Comparison of ENCODE assay signal across 11 mouse cellular contexts in genomic region chr9:18002557-18002956, GRCm38 (mm10).
DNase-seq lines count a peak whose midpoint lies in the region; ATAC-seq and TF ChIP-seq lines count a peak whose summit lies in the region.
"Had no signal": no experiment of that assay in that cellular context is flagged by ENCODE, and none has a peak within 500 bp of the region (broad histone marks: within the 10 kb centered on the region; RNA-seq: fewer than 3 reads in every experiment).

No protein-coding gene starts in this region.

- no peak overlapping the region for H3K4me2 ChIP-seq in hindbrain, embryonic 13.5 days
- no peak overlapping the region for H3K4me2 ChIP-seq in forebrain, embryonic 12.5 days
- no peak overlapping the region for H3K4me2 ChIP-seq in midbrain, embryonic 12.5 days (replicated peaks)
- H3K4me2 ChIP-seq: heart, embryonic 15.5 days; neural tube, embryonic 12.5 days had no signal

- H3K27me3 ChIP-seq in hindbrain, embryonic 13.5 days, result no peaks in the 10 kb centered on the region
- H3K27me3 ChIP-seq in hindbrain, embryonic 10.5 days (ENCODE audit: insufficient read depth, poor library complexity, severe bottlenecking), result no peaks in the 10 kb centered on the region
- H3K27me3 ChIP-seq in forebrain, embryonic 12.5 days, result no peaks in the 10 kb centered on the region
- H3K27me3 ChIP-seq in midbrain, embryonic 12.5 days, result no peaks in the 10 kb centered on the region
- H3K27me3 ChIP-seq: heart, embryonic 15.5 days; neural tube, embryonic 12.5 days had no signal

- no peaks in the 10 kb centered on the region for H3K4me1 ChIP-seq in hindbrain, embryonic 13.5 days (replicated peaks)
- H3K4me1 ChIP-seq in hindbrain, embryonic 10.5 days (replicated peaks), result no peaks in the 10 kb centered on the region
- H3K4me1 ChIP-seq in ES-E14 (ENCODE audit: control insufficient read depth in 2 of 2, insufficient read depth in 2 of 2, low read length in 2 of 2, poor library complexity in 1 of 2), result no peaks in the 10 kb centered on the region
- H3K4me1 ChIP-seq in forebrain, embryonic 12.5 days, result no peaks in the 10 kb centered on the region
- no peaks in the 10 kb centered on the region for H3K4me1 ChIP-seq in midbrain, embryonic 12.5 days
- H3K4me1 ChIP-seq: heart, embryonic 15.5 days; neural tube, embryonic 12.5 days had no signal

- 0 out of 2 replicates have a peak, but pooled peaks have one; percentile 59 for ATAC-seq in hindbrain, embryonic 13.5 days (ENCODE audit: low FRiP score)
- peak; percentile 53; the same call in 1 of the 2 replicates for ATAC-seq in forebrain, embryonic 12.5 days (ENCODE audit: low FRiP score)
- peak; percentile 30; the same call in 1 of the 2 replicates for ATAC-seq in midbrain, embryonic 12.5 days (ENCODE audit: low FRiP score, low read depth)
- no peak for ATAC-seq in megakaryocyte, adult 5-6 weeks (ENCODE audit: poor library complexity, severe bottlenecking)

- no peak overlapping the region for H3K4me3 ChIP-seq in hindbrain, embryonic 13.5 days
- H3K4me3 ChIP-seq in hindbrain, embryonic 10.5 days, result no peak overlapping the region
- H3K4me3 ChIP-seq in ES-E14 (ENCODE audit: insufficient read depth in 1 of 2, low read depth in 1 of 2, low read length in 2 of 2, poor library complexity in 1 of 2, severe bottlenecking in 1 of 2), result no peak overlapping the region
- H3K4me3 ChIP-seq in forebrain, embryonic 12.5 days (replicated peaks), result no peak overlapping the region
- H3K4me3 ChIP-seq in midbrain, embryonic 12.5 days, result no peak overlapping the region
- H3K4me3 ChIP-seq: erythroblast, embryonic 14.5 days; heart, embryonic 15.5 days; neural tube, embryonic 12.5 days had no signal

- H3K27ac ChIP-seq in hindbrain, embryonic 13.5 days, result no peak overlapping the region
- no peak overlapping the region for H3K27ac ChIP-seq in hindbrain, embryonic 10.5 days
- H3K27ac ChIP-seq in ES-E14 (ENCODE audit: insufficient read depth, low read depth, low read length, poor library complexity, severe bottlenecking), result no peak overlapping the region
- H3K27ac ChIP-seq in forebrain, embryonic 12.5 days, result no peak overlapping the region
- no peak overlapping the region for H3K27ac ChIP-seq in midbrain, embryonic 12.5 days (replicated peaks)
- H3K27ac ChIP-seq: heart, embryonic 15.5 days; neural tube, embryonic 12.5 days had no signal

- H3K9me3 ChIP-seq in hindbrain, embryonic 13.5 days, result no peaks in the 10 kb centered on the region
- H3K9me3 ChIP-seq in hindbrain, embryonic 10.5 days, result no peaks in the 10 kb centered on the region
- H3K9me3 ChIP-seq in ES-E14 (ENCODE audit: control insufficient read depth, insufficient read depth, low read depth, low read length), result no peaks in the 10 kb centered on the region
- H3K9me3 ChIP-seq in forebrain, embryonic 12.5 days, result no peaks in the 10 kb centered on the region
- no peaks in the 10 kb centered on the region for H3K9me3 ChIP-seq in midbrain, embryonic 12.5 days
- H3K9me3 ChIP-seq: heart, embryonic 15.5 days; neural tube, embryonic 12.5 days had no signal

- no peaks in the 10 kb centered on the region for H3K36me3 ChIP-seq in hindbrain, embryonic 13.5 days
- H3K36me3 ChIP-seq in hindbrain, embryonic 10.5 days, result no peaks in the 10 kb centered on the region
- H3K36me3 ChIP-seq in ES-E14 (ENCODE audit: control insufficient read depth, insufficient read depth, low read length, poor library complexity, severe bottlenecking), result no peaks in the 10 kb centered on the region
- H3K36me3 ChIP-seq in forebrain, embryonic 12.5 days (replicated peaks), result no peaks in the 10 kb centered on the region
- H3K36me3 ChIP-seq in midbrain, embryonic 12.5 days, result no peaks in the 10 kb centered on the region
- H3K36me3 ChIP-seq: heart, embryonic 15.5 days; neural tube, embryonic 12.5 days had no signal

- in situ Hi-C loops in ES-E14 (cut with MboI; ENCODE audit: low sequenced_read_pairs in 2 of 2, unreplicated experiment in 2 of 2), result no loop called here

- H3K9ac ChIP-seq in hindbrain, embryonic 13.5 days, result no peak overlapping the region
- H3K9ac ChIP-seq in ES-E14 (ENCODE audit: insufficient read depth, low read depth, low read length, poor library complexity, severe bottlenecking), result no peak overlapping the region
- H3K9ac ChIP-seq in forebrain, embryonic 12.5 days, result no peak overlapping the region
- no peak overlapping the region for H3K9ac ChIP-seq in midbrain, embryonic 12.5 days (replicated peaks)
- H3K9ac ChIP-seq: heart, embryonic 15.5 days; neural tube, embryonic 12.5 days had no signal

- no peak for DNase-seq in hindbrain, embryonic 10.5 days (ENCODE audit: low spot score)
- peak; percentile 9 for DNase-seq in ES-E14 (ENCODE audit: low read depth, low spot score)
- no peak for DNase-seq in cerebellum, adult 18-20 months
- DNase-seq in lung, adult 18-20 months, result no peak

- WGBS in hindbrain, embryonic 13.5 days, result 46% methylated on average over 2 of the region's 2 CpGs
- 52% methylated on average over 2 of the region's 2 CpGs for WGBS in hindbrain, embryonic 10.5 days
- WGBS in forebrain, embryonic 12.5 days, result 41% methylated on average over 2 of the region's 2 CpGs
- WGBS in midbrain, embryonic 12.5 days, result 35% methylated on average over 2 of the region's 2 CpGs

TF ChIP-seq in ES-E14, 5 proteins besides CTCF, POLR2A, EP300 and RAD21:
- peak; percentile 56 for TF ChIP-seq ZC3H11A (IDR thresholded peaks at IDR 0.05; ENCODE audit: borderline replicate concordance, low read depth, low read length)
- TF ChIP-seq HCFC1 (IDR thresholded peaks at IDR 0.05; ENCODE audit: borderline replicate concordance, insufficient read depth, low read length), result no peak
